Mouse (Mus musculus): ENCODE data around the gene Slc44a5.
A peak's percentile ranks its signal among the peaks of the same experiment; 100 is the strongest.
"Not testable (repeated sequence)": the region's sequence is repeated elsewhere in the genome, so short reads cannot be mapped to it uniquely, and the experiment has no call there.

Gene Slc44a5

DNA sequence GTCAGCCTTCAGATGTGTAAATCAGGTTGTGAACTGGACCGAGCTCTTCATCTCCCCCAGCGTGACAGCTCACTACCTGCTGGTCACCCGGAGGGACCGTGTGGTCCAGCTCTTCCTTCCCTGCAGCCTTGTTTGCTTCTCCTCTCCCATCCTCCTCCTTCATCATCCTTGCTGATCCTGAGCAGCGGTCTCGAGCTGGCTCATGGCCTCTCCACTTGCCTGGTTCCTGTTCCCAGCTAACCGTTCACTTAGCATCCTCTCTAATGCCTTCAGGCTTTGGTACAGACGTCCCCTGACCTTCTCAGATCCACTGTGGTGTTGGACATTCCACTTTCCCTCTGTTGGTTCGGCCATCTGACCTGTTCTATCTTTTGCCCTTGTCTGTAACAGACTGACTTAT, 128.4 kb downstream of the Slc44a5 start:
- no peak for DNase-seq (ENCODE audit: low read depth)

- DNase-seq (ENCODE audit: low read depth), result no peak
Observed at GRCm38 (mm10) chr3:154110528-154110927, 137.3 kb downstream of the Slc44a5 start.

DNA sequence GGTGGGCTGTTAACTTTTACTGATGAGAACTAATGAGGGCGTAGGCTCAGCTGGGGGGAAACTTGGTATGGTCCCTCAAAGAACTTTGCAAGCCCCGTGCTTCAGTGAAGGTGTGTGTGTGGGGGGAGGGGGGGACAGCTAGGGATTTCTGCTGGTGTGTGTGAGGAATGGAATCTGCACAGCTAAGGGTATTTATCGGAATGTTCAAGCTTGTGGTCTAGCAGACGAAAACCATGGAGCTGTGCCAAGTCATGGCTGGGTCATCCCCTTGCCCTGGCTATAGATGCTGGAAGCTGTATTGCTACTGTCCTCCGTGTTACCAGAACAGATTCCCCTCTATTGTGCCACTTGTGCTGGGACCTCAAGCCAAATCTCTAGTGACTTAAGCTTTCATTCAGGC, 138.0 kb downstream of the Slc44a5 start:
- DNase-seq (ENCODE audit: low read depth), result peak; percentile 19

DNA sequence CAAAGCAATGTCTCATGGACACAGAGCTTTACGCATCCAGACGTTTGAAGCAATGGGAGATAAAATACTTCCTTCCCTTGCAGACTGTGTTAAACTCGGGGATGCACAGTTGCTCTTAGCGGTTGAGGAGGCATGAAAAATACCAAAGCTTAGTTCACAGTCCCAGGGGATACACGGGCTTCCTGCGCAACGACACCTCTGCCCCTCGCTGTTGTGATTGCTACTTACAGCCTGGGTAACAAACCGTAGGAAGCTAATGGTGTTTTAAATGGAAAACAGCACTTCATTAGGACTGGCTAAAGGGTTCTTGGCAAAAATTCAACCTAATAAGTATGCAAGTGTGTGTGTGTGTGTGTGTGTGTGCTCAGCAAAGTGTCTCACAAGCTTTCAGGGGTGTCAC, 141.8 kb downstream of the Slc44a5 start:
- DNase-seq (ENCODE audit: low read depth), result no peak

DNA sequence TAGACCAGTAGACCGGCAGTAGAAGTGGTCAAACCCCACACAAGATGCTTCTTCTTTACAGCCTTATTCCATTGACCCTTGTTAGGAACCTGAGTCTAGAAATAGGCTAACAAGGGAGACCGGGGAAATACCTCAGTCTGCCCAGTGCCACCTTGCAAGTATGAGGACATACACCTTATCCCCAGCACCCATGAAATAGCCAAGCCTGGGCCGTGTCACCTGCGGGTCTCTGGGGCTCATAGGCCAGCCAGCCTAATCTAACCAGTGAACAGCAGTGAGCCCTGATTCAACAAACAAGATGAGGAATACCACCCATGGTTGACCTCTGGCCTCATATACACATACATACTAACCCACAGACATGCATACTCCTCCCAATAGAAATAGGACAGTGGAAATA, 142.2 kb downstream of the Slc44a5 start:
- DNase-seq (ENCODE audit: low read depth), result no peak

DNA sequence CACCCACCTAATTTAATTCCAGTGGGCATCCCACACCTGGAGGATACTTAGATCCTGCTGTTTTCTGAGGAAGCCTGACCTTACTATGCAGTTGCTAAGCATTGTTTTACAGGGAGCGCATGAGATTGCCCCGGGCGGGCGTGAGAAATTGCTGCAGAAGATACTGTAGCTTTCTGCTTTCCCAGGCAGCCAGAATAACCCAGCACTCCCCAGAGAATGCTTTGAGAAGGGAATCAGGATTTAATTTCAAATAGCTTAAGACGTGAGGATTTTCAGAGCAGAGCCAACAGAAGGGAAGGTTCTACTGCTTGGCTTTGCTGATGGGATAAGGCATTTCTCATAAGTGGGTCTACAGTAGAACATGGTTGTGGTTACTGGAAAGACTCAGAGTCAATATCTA, 142.8 kb downstream of the Slc44a5 start:
- no peak for DNase-seq (ENCODE audit: low read depth)

- DNase-seq (ENCODE audit: low read depth), result no peak
Observed at GRCm38 (mm10) chr3:154118992-154119603, 145.9 kb downstream of the Slc44a5 start.

- peak; percentile 6 for DNase-seq (ENCODE audit: low read depth)
Observed at GRCm38 (mm10) chr3:154122531-154122930, 149.3 kb downstream of the Slc44a5 start.

- no peak for DNase-seq (ENCODE audit: low read depth)
Observed at GRCm38 (mm10) chr3:154124890-154125575, 151.8 kb downstream of the Slc44a5 start.

DNA sequence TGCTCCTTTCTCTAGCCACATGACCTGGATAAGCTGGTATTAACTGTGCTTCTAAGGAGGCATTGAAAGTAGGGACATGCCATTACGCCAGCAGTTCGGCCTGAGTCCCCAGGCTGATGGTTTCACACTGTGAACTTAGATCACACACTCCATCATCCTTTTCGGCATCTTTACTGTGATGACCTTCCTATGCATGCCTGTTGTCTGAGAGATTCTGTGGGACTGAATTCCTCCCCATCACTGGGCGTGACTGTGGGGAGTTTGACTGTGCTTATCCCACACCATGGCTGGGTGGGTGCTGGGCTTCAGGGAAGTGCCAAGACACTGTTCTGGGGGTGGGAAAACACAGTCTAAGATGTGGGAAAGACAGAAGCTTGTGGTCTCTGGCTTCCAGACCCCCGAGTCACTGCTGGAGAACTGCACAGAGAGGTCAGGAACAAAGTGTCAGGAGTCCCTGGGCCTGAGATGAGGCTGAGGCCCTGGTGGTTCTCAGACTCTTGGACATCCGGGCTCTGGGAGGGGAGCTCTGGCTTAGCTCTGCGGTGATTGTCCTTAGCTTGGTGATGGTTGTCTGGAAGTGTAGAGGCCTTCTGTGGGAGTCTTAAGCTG, 152.6 kb downstream of the Slc44a5 start:
- no peak for DNase-seq (ENCODE audit: low read depth)

DNA sequence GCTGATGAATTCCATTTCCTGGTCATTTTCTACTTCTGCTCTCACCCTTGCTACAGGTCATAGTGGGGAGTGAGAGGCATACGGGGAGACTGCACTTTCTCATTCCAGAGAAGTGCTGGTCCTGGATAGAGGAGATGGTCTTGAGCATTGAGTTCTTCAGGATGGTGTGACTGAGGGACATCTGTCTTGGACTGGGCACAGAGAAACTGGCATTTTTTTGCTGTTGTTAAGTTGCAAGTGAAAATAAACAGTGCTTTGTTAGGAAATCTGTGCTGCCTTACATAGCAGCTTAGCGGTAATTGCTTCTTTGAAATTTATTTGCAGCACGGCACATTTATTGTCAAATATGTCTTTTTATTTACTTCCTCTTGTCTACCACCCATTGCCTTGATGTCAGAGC, 154.0 kb downstream of the Slc44a5 start:
- DNase-seq (ENCODE audit: low read depth), result no peak

GRCm38 (mm10) chr3:154129036-154129435, 155.8 kb downstream of the Slc44a5 start:
- no peak for DNase-seq (ENCODE audit: low read depth)

- no peak for DNase-seq (ENCODE audit: low read depth)
Observed at GRCm38 (mm10) chr3:154130431-154131114, 157.3 kb downstream of the Slc44a5 start.

- DNase-seq (ENCODE audit: low read depth), result peak; percentile 39
Observed at GRCm38 (mm10) chr3:154133986-154134385, 160.8 kb downstream of the Slc44a5 start.

DNA sequence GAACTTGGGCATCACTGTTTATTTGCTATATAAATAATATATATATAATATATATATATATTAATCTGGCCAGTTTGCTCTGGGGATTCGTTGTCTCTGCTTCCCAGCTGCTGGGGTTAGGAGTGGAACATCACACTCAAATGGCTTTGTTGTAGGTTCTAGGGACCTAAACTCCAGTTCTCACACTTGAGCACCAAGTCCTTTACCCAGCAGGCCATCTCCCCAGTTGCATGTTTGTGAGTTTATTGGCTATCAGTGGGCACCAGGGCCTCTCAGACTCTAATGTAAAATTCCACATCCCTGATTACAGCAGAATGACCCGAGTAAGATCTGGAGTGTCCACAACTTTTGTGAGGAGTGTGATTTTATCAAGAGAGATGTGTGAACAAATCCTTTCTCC, 161.5 kb downstream of the Slc44a5 start:
- DNase-seq (ENCODE audit: low read depth), result no peak

DNA sequence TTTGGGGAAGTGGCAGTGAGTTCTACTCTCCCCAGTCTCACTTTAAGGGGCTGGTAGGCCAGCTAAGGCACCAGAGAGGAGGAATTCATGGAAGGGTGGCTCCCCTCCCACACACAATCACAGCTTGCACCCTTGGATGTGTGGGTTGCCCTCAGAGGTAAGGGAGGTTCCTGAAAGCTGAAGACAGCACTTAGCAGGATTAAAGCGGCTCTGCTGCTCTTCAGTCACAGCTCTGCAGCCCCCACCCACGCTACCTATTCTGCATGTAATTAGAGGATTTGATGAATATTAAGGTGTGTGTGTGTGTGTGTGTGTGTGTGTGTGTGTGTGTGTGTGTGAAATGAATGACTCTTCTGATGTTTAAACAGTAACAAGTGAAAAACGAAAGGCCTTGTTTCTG, 163.3 kb downstream of the Slc44a5 start:
- no peak for DNase-seq (ENCODE audit: low read depth)

GRCm38 (mm10) chr3:154141346-154141745, 168.1 kb downstream of the Slc44a5 start:
- DNase-seq (ENCODE audit: low read depth), result no peak

DNA sequence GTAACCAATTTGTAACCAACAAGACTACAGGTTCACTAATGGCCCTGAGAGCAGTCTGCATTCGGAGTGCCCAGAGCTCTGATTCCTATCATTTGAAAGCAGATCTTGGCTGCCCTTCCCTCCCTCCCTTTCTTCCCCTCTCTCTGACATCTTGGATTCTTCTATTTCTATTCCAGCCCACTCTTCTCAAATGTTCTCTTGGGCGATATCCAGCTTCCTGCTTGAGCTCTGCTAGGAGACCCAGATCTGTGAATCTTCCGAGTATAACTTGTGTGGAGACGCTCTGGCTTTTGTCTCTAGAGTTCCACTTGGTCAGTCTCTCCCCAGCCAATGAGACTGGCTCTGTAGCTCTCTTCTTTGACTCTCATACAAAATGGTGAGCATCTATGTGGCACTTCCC, 169.4 kb downstream of the Slc44a5 start:
- DNase-seq (ENCODE audit: low read depth), result no peak

DNA sequence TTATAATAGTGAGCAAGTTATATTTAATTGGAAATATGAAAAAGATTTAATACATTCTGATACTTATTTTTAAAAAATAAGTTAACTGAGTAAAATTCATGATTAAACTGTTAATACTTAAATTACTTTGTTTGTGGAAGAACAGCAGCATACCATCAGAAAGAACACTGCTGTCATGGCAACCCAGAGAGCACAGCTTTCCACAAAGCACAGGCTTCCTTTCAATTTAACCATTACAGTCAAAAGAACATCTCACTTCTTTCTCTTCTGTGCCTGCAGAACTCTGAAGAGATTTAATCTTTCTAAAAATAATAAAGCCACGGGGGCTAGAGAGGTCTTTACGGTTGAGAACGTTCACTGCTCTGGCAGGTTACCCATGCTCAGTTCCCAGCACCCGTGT, 172.5 kb downstream of the Slc44a5 start:
- no peak for DNase-seq (ENCODE audit: low read depth)

DNA sequence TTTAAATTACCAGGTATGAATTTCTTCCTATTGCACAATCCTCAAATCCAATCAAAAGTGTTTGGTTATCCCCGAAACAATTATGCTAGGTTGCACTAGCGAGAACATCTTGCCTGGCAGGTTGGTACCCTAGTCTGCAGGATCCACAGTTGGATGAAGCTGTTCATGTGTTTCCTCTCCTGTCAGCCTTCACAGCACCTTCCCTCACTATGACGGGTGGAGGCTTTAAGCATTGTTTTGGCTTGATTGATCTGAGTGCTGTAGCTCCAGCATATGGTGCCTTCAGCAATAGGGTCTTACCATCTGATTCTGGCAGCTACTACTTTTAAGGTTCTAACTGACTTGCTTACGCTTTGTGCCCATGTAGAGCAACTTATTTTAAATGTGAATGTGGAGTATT, 176.5 kb downstream of the Slc44a5 start:
- no peak for DNase-seq (ENCODE audit: low read depth)

GRCm38 (mm10) chr3:154153541-154153940, 180.3 kb downstream of the Slc44a5 start:
- not testable (repeated sequence) for DNase-seq (ENCODE audit: low read depth)

GRCm38 (mm10) chr3:154165882-154166281, 192.6 kb downstream of the Slc44a5 start:
- DNase-seq (ENCODE audit: low read depth), result no peak
